Comparison of ENCODE assay signal across 28 mouse cellular contexts in the genomic region with DNA sequence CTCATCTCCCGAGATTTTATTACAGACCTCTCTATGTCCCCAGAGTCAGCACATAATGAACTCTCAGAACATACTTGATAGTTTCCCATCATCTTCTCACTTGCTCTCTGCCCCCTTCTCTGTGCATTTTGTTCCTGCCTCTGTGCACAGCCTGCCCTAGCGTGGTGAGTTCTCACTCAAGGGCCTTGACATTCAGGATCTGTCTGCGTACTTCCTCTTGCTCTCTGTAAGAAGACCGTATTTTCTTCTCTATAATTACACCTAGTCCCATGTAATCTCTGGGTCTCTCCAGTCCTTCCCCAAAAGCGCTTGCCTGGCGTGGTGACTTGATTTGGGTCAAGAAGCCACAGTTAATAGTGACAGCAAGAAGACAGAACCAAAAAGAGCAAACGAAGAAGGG.
"Had no signal": no experiment of that assay in that cellular context is flagged by ENCODE, and none has a peak within 500 bp of the region (broad histone marks: within the 10 kb centered on the region; RNA-seq: fewer than 3 reads in every experiment).

No protein-coding gene starts in this region.

- H3K27ac ChIP-seq: gastrocnemius, adult 2 months; heart, adult 2 months; heart, embryonic 13.5 days; heart, embryonic 15.5 days; hindbrain, embryonic 10.5 days; hindbrain, embryonic 13.5 days; hindbrain, embryonic 15.5 days; hindbrain, postnatal 0 days; kidney, embryonic 15.5 days; kidney, postnatal 0 days; limb, embryonic 13.5 days; limb, embryonic 15.5 days; liver, embryonic 12.5 days; liver, embryonic 14.5 days had no signal

- H3K4me2 ChIP-seq: heart, embryonic 11.5 days; heart, embryonic 13.5 days; heart, embryonic 15.5 days; hindbrain, embryonic 13.5 days; hindbrain, embryonic 15.5 days; kidney, embryonic 15.5 days; limb, embryonic 13.5 days; limb, embryonic 15.5 days; liver, embryonic 12.5 days had no signal

- H3K4me3 ChIP-seq: gastrocnemius, adult 2 months; heart, adult 2 months; heart, embryonic 13.5 days; heart, embryonic 15.5 days; hindbrain, embryonic 10.5 days; hindbrain, embryonic 13.5 days; hindbrain, embryonic 15.5 days; kidney, embryonic 15.5 days; limb, embryonic 13.5 days; limb, embryonic 15.5 days; liver, embryonic 12.5 days had no signal

- DNase-seq: gastrocnemius, adult 2 months; gastrocnemius, postnatal 10 days; gastrocnemius, postnatal 25 days; heart, adult 2 months; heart, postnatal 14 days; heart, postnatal 4 days; kidney, adult 11 months; kidney, adult 2 months; kidney, adult 9 months; kidney, postnatal 14 days; kidney, postnatal 36 days; layer of hippocampus, adult 9-11 months; layer of hippocampus, postnatal 36 days; left cerebral cortex, postnatal 4 days had no signal

- H3K4me1 ChIP-seq: heart, embryonic 15.5 days; hindbrain, embryonic 10.5 days; hindbrain, embryonic 13.5 days; hindbrain, embryonic 15.5 days; kidney, embryonic 15.5 days; limb, embryonic 13.5 days; limb, embryonic 15.5 days; liver, embryonic 12.5 days had no signal

- H3K9ac ChIP-seq: heart, embryonic 13.5 days; heart, embryonic 15.5 days; hindbrain, embryonic 13.5 days; hindbrain, embryonic 15.5 days; kidney, embryonic 15.5 days; limb, embryonic 13.5 days; limb, embryonic 15.5 days; liver, embryonic 12.5 days; liver, embryonic 14.5 days had no signal

- H3K36me3 ChIP-seq: heart, embryonic 13.5 days; heart, embryonic 15.5 days; hindbrain, embryonic 10.5 days; hindbrain, embryonic 13.5 days; hindbrain, embryonic 15.5 days; kidney, embryonic 15.5 days; limb, embryonic 13.5 days; limb, embryonic 15.5 days; liver, embryonic 12.5 days had no signal

- ATAC-seq: hindbrain, postnatal 0 days; intestine, embryonic 16.5 days; liver, embryonic 12.5 days had no signal

- H3K9me3 ChIP-seq: heart, embryonic 13.5 days; heart, embryonic 15.5 days; hindbrain, embryonic 10.5 days; hindbrain, embryonic 13.5 days; hindbrain, embryonic 15.5 days; kidney, embryonic 15.5 days; limb, embryonic 13.5 days; limb, embryonic 15.5 days; liver, embryonic 12.5 days had no signal

- H3K27me3 ChIP-seq: heart, embryonic 13.5 days; heart, embryonic 15.5 days; hindbrain, embryonic 13.5 days; hindbrain, embryonic 15.5 days; kidney, embryonic 15.5 days; limb, embryonic 15.5 days; liver, embryonic 12.5 days had no signal
